Mouse (Mus musculus) urinary bladder, adult 18-20 months (tissue): Measurements from ENCODE around the gene Zcchc10.

Experiments
- DNase-seq, 2 experiments: peaks; one replicate each; pipeline ENCODE4 v3.0.0; 2022; ENCODE audit warnings: low spot score in 2 of 2, mixed read lengths in 2 of 2

The Zcchc10 gene

DNA sequence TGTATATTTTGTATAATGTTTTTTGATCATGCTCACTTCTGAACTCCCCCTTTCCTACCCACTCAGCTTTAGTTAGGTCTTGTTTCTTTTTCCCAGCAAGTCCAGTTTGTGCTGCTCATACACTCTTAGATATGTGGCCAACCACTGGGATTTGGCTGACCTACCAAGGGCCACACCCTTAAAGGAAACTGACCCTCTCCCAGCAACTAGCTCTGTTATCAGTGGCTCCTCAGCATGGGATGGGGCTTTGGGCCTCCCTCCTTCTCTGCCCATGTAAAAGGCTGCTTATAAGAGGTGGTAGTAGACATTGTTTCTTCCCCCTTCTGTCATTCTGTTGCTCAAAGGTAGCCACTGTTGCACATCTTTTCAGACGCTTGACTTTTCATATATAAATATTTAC, 54.4 kb downstream of the Zcchc10 start:
- DNase-seq: no peak
